Mouse (Mus musculus): Measurements from ENCODE around the gene Mapkapk2.

The Mapkapk2 gene

DNA sequence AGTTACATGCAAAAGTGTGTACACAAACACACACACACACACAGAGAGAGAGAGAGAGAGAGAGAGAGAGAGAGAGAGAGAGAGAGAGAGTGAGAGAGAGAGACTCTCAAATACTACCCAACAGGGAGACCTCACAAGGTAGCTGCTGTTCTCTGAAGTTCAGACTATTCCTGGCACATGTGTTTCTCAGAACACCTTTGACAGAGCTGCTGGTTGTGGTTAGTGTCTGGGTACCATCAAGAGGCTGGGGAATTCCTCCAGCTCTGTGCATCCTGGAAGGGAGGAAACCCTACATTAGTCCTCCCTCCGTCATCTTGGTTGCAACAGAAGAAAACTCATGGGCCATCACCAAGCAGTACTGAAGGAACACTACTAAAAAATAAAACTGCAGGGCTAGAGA, 16.9 kb downstream of the Mapkapk2 start:
- no peak for DNase-seq (ENCODE audit: low read depth)

DNA sequence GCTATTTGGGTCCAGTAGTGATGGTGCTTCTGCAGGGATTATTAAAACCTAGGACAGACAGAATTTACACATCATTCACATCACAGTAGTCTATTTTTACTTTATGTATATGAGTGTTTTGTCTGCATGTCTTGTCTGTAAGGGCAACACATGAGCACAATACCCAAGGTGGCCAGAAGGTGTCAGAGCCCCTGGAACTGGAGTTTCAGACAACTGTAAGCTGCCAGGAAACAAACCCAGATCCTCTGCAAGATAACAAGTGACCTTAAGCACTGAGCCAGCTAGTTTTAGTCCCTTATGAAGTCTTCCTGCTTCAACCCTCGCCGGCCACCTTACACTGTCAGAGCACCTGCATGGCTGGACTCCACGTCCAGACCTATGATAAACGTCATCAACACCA, 17.9 kb downstream of the Mapkapk2 start:
- peak; percentile 92 for DNase-seq (ENCODE audit: low read depth)

DNA sequence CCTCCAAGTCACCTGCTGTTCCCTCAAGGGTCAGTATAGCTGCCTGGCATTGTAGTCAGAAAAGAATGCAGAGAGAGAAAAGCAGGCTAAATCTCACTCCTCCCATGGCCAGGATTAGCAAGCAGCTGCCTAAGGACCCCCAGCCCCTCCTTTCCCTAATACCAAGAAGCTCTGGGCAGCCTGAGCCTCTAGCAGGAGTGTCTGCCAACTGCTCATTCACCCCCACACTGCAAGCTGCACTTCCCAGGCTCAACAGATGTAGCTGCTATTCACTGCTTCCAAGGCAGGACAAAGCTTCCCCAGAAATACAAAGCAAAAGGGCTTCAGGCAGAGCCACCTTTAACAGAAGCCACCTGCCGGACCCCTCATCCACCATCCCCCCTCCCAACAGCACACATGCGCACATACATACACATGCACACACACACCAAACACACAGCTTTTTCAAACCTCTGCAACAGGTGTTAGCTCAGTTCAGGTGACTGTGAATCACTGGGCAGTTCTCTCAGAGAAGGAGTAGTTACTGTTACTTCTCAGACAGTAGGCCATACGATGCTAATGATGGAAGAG, 18.8 kb downstream of the Mapkapk2 start:
- DNase-seq (ENCODE audit: low read depth), result no peak

DNA sequence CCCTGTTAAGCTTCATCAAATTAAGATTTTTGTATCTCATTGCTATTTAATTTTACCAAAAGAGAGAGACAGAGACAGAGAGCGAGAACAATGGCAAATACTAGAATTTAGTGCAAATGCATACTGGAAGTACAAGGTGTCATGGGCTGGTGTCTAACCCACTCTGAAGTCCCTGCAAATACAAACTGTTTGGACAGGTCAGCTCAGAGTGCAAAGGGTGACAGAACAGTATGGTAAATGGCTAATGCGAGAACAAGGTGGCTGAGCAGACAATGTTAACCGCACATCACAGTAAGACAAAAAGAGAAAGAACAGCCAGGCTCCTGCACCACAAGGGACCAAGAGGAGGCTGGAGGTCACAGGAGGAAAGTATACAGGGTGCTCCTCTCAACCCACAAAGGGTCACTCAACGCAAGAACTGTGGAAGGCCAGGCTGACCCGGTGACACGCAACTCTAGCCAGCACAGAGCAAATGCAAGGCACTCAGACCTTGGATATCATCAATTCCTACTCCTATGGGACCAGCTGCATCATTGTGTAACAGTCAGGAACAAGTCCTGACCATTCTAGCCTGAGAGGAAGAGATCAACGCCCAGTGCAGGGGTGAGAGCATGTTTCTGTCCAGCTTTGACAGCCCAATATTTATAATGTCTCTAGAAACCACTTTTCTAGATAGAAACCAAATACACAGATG, 22.4 kb downstream of the Mapkapk2 start:
- no peak for DNase-seq (ENCODE audit: low read depth)

DNA sequence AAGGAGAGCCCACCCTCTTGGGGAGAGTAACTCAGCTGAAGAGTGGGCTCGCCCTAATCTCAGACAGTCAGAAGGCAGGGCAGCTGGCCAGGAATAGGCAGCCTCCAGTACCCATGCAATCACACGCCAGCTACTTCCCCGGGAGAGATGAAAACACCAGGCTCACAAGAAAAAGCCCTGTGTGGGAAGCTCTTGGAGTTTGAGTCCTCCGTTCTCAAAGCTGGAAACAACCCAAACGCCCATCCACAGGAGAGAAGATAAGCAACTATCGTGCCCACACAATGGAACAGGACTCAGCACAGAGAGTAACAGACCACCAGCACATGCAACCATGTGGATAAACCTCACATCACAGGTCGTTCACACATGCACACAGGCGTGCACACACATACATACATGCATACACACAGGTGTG, 23.1 kb downstream of the Mapkapk2 start:
- no peak for DNase-seq (ENCODE audit: low read depth)

DNA sequence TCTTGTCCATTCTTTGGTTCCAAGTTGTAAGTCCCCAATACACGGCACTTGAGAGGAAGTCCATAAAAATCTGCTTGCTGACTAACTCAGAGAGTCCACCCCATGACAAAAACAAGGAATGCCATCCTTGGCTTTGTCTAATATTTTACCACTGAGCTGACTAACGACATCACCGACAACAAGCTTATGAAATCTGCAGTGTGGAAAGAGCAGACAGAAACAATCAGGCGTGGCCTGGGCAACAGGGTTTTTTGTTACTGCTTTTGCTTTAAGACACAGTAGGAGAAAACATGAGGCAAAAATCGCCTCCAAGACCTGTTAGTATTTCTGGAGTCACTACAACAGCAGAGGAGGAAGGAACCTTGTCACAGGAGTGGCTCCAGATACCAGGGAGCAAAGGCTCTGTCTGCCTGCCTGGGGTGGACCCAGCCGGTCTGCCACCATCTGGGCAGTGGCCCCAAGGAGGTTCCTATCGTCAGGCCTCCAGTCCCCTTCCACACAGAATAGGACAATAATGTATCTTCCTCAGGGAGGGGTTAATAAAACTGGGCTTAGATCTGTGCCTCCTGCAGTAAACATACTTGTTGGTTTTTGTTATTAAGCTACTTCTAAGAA, 25.1 kb downstream of the Mapkapk2 start:
- peak; percentile 47 for DNase-seq (ENCODE audit: low read depth)

DNA sequence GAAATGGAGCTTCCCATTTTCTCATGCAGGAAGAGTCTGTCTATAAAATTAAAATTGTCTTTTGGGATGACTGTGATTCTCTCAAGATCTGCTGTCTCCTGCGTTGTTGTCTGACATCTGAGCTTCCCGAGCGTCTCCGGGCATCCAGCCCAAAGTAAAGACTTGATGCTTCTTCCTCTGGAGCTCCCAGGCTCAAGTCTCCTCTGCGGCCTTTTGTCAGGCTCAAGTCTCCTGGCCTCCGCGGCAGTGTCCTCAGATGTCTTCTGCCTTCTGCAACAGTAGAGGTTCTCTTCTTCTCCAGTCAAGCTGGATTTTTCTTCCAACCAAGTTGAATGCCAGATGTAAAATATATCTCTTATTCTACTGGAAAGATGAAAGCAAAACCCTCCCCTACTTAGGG, 28.6 kb downstream of the Mapkapk2 start:
- no peak for DNase-seq (ENCODE audit: low read depth)

DNA sequence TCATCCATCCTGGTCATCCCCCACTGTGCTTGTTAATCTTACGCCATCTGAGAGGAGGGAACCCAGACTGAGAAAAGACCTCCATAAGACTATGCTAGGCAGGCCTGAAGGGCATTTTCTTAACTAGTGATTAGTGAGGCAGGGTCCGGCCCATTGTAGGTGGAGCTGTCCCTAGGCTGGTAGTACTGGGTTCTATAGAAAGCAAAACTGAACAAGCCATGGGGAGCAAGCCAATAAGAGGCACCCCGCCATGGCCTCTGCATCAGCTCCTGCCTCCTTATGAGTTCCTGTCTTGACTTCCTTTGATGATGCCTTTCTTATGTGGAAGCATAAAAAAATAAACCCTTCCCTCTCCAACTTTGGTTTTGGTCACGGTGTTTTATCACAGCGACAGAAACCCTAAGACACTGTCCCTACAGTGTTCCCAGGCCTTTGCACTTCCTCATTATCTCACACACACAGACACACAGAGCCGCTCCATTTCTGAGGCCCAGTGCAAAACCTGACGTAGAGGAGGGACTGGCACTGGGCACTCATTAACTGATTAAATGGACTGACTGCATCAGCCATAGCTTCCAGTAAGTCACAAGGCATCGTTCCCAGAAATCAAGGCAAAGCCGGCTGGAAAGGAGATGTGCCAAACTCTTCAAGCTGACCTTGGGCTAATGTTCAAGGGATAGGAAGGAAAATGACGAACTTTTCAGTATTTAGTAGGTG, 29.5 kb downstream of the Mapkapk2 start:
- no peak for DNase-seq (ENCODE audit: low read depth)

DNA sequence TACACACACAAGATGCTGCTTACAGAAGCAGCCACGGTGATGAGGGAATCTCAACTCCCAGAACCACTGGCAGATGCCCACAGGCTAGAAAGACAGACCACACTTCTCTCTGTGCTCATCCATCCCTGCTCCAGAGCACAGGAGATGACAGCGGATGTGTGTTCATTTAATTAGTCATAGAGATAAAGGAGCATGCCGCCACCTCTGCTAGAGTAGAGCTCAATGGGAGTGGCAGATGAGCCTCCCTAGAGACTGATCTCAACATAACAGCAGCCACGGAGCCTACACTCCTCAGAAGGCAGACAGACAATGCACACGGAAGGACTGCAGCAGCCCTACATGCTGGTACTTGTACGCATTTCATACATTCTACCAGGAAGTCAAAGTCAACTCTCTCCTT, 33.4 kb downstream of the Mapkapk2 start:
- DNase-seq (ENCODE audit: low read depth), result peak; percentile 45

DNA sequence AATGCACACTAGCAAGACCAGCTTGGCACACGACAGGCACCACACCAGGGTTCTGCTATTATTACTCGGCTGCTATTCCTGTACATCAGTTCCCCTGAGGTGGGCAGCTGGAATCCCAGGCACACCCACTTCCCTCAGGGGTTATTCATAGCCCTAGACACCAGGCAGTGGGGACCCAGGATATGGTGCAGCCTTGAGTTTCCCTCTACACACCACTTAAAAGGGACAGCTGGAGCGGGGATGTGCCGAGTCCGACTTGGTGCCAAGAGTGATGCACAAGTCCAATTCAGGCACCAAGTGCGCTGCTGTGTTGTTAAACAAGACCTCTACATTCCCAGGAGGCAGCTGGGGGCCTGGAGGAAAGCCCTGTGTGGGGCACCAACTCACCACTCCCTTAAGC, 34.8 kb downstream of the Mapkapk2 start:
- DNase-seq (ENCODE audit: low read depth), result no peak

DNA sequence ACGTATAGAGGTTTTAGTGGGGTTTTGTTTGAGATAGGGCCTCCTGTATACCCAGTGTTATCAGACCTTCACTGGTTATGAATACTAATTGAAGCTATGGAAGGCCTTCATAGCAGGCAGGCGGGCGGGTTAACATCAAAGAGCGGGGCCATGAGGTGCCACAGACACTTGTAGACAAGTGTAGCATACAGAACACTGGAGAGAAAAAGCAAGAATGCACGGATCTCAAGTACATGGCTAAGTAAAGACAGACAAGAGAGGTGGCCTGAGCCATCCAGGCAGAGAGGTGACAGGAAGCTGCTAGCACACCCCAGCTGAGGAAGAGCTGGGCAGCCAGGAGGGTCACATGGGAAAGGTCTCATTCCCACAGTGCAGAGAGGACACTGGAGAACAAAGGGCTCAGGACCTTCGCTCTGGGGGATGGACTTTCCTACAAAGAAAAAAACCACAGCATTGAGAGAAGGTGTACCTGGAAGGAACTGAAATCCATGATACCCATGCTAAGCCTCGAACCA, 35.8 kb downstream of the Mapkapk2 start:
- DNase-seq (ENCODE audit: low read depth), result no peak

DNA sequence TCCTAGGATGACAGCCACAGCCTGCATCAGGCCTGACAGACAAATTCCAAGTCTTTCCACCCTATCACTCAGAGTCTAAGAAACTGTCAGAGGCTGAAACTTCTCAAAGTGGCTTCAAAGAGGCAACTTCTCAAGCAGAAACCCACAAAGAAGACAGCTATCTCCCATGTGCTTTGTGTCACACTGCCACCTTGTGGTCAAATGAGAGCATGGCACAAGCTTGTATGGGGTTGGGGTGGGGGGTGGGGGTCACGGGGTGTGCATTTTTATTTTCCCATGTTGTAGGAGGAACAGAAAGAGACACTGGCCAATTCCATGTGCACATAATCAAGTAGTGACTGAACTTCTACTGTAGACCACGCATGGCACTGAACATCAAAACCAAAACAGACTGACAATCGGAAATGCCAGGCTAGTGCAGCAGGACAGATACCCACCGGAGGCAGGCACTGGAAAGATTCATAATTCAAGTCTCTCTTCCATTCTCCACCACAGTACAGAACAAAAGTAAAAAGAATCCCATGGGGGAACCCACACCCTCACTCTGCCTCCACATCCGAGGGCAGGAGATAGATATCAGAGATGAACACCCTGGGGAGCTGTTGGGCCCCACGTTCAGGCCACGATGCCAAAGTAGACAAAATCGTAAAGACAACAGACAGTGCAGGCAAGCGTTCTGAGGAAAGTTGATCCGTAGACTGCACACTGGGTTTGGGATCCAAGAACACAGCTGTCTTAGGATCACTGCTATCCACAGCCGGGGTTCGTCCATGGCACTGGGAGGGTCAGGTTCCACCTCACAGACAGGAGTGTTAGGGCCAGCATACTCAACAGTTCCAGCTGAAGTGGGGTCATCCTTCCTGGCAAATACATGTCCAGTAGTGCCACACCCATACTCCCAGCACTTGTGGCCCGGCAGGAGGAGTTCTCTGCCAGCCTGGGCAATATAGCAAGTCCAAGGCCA, 37.1 kb downstream of the Mapkapk2 start:
- DNase-seq (ENCODE audit: low read depth), result peak; percentile 68

DNA sequence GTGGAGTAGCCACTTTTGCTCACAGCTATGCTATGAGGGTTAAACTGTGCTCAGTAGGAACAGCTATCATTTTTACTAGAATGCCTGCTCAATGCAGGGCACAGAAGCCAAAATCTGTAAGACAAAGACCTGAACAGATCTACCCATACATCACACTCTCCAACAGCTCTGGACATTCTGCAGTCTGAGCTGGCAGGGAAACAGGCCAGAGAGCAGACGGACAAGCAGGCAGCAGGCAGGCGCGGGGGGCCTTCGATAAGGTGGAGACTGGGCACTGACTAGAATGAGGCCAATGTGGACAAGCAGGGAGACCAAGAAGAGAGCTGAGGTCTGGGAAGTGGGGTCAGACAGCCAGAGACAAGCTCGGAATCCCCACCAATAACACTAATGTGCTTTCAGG, 37.8 kb downstream of the Mapkapk2 start:
- DNase-seq (ENCODE audit: low read depth), result no peak

DNA sequence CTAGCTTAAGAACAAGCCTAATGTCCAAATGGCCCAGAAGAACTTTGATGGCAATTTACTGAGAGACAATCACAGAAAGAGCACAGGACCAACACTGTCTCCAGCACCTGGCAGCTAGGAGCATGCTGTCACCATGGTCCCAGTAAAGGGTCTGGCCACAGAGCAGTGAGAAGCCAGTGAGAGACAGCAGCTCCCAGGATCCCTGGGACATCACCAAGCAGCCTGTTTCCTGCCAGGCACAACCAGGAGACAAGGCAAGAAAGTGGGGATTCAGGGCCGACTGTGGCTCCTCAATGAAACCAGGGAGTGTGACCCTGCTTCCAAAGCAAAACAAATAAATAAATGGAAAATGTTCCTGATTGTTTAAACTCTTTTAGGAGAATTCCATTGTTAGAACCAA, 38.2 kb downstream of the Mapkapk2 start:
- no peak for DNase-seq (ENCODE audit: low read depth)

DNA sequence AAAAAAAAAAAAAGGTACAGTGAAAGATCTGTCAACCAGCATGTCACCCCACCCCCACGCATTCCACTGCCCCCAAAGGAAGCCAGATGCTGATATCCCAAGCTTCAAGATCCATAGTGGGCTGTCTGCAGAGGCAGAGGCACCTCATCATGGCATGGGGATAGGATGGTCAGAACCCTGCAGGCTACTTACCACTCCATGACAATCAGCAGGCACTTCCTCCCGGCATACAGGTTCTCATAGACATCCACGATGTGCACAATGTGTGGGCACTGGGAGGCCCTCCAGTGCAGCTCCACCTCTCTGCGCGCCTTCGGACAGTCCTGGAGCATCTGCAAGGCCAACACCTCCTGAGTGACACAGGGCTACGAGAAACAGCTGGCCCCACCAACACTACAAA, 39.2 kb downstream of the Mapkapk2 start:
- DNase-seq (ENCODE audit: low read depth), result no peak

DNA sequence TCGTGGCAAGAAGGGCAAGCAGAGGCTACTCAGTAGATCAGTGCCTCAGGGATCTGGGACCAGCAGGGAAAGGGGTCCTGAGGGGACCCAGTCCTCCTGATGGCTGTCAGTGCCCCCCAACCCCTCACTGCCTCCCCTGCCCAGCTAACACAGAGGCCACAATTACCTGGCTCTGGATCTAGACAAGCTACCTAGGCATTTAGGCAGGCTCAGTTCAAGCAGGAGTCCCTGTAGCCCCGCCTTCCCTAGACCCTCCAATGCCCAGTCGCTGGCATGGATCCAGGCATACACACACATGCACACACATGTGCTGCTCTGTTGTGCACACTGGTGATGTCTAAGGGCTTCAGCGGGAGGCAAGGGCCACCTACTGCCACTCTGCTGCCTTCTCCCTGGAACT, 43.4 kb downstream of the Mapkapk2 start:
- DNase-seq (ENCODE audit: low read depth), result no peak

DNA sequence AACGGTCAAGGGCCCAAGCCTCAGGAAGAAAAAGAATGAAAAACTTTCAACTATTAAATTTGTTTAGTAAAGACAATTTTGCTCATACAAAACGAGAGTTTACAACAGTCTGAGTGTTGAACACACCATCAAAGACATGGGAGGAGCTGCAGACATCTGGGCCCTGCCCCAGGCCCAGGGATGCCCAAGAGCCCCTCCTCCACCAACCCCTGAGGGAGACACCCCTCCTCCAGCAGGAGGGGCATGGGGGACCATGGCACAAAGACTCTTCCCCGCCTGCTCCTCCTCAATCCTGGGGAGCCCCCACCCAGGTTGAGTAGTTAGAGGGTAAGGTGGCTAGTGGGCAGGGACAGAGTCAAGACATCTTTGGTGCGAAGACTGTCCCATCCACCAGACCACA, 44.0 kb downstream of the Mapkapk2 start:
- no peak for DNase-seq (ENCODE audit: low read depth)

DNA sequence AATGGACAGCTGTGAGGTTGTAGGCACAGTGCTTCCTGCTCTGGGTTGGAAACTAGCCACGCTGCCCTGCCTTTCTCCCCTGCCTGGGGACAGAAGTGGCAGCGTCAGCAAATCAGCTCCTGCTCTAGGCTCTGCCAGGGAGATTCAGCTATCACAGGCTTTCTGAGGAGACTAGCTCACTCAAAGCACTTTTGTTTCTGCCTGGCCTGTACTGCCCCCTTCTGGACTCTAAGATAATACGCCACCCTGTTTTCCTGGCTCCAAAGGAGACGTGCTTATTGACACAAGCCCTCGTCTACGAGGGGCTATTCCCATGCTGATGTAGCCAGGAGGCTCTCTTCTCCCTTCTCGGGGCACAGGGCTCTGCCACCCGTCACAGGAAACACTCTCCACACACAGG, 44.4 kb downstream of the Mapkapk2 start:
- DNase-seq (ENCODE audit: low read depth), result peak; percentile 89

DNA sequence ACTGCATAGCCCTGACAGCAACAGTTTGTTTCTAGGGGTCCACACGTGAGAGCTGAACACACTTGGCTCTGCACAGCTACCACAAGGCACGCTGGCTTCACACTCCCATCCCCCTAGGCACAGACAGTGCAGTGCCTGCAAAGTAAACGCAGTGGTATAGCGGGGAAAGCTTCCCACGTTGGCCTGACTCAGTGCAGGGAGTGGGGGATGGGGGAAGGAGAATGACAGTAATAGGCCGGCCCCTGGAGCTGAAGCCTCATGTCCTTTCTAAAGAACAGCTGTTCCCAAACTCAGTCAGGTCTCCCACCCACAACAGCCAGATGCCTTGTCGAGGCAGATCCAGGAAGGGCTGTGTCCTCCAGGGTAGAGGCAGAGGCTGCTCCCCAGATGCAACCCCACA, 46.6 kb downstream of the Mapkapk2 start:
- DNase-seq (ENCODE audit: low read depth), result no peak

DNA sequence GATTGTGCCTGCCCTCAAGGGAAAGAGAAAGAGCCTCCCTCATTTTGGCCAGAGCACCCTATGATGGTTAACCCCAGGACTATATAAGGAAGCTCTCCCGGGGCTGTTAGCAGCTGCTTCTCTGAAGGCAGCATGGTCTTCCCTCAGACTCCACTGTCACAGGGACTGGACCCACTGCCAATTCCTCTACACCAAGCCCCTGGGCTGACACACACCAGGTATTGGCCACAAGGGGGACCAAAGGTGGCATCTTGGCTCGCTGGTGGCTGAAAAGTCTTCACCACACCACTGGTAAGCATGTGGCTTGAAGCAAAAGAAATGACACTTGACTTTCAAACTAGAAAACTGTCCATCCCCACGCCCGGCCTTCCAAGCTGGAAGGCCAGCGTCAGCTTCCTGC, 47.0 kb downstream of the Mapkapk2 start:
- no peak for DNase-seq (ENCODE audit: low read depth)

DNA sequence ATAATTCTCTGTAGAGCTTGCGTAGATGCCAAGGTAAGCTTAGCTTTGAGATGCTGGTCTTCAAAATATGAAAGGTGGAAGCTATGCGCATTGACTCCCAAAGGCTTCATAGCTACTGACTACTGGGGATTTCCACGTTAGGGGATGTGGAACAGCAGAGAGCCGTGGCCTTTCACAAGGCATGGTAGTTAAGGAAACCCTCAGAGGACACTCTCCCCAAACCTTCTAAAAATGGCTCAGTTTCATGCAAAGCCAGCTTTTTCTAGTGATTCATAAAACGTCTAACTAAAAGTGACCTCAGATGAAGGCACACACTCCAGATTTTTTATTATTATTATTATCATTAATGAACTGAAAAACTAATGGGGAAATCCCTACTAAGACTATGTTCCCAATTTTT, 47.6 kb downstream of the Mapkapk2 start:
- no peak for DNase-seq (ENCODE audit: low read depth)

DNA sequence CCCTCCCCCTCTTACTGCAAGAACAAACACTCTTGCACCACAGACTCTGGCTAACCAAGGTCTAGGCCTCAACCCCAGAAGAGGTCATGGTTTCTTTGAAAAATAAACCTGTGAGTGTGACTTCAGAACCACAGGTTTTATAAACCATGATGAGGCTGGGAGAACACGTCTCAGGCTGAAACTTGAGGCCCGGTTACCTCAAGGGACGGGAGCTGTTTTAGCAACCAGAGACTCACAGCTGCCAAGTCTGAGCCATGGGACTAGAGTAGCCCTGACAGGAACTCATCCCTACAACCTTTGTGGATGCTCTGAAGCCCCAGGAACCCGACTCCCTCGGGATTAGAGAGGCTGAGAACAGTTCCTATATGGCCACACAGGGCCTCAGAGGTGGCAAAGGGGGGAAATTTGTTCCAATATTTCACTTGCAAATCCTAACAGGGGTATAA, 48.2 kb downstream of the Mapkapk2 start:
- peak; percentile 33 for DNase-seq (ENCODE audit: low read depth)

Measured in 416B (cell line).